Mouse (Mus musculus) large intestine, adult 2 months (tissue): ENCODE measurements around the gene Sec22b. TPM values are rescaled to one million over a fixed set of nuclear protein-coding genes. Genes with fewer than 3 reads are reported as not detected.

Experiments used
- DNase-seq: peaks from one replicate; pipeline ENCODE4 v3.0.0-alpha.2; 2012; ENCODE audit warnings: low read depth, low spot score
- WGBS: fragments of 180-500 bp; shearing (Covaris S2); methylation state at CpG from one replicate; pipeline ENCODE4 v1.1.7; 2018; 5-methylcytosine and 5-hydroxymethylcytosine counted together
- polyA plus RNA-seq: library from polyadenylated mRNA; depleted of rRNA; stranded (reverse); fragments of >200 nt; gene quantifications from 2 replicates; pipeline ENCODE4 v1.2.3, GENCODE M21; 2012; rRNA removed

Sec22b gene
- polyA plus RNA-seq, 1 experiment = 32.2 TPM

DNA sequence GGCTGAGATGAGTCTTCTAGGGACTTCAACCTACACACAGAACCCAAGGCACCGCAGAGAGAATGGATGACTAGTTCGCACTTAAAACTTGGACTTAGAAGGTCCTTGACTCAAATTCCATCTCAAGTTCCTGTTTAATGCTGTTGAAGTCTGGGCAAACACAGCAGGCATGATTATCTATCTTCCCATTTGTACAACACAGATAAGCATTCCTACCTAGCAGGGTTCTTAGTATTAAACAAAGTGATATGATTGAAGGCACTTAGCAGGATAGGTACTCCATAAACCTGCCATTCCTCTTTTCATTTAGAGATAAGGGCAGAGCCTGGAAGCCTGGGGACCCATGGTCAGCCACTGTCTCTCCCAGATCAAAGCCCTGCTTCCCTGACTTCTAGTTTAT, 67.2 kb downstream of the Sec22b start:
- WGBS = 63% methylated on average over 2 of the region's 2 CpGs
- no peak for DNase-seq

- DNase-seq = no peak
- 74% methylated on average over 1 of the region's 1 CpGs for WGBS
These were observed 68.0 kb downstream of the Sec22b start for GRCm38 (mm10) chr3:97969019-97969418.

DNA sequence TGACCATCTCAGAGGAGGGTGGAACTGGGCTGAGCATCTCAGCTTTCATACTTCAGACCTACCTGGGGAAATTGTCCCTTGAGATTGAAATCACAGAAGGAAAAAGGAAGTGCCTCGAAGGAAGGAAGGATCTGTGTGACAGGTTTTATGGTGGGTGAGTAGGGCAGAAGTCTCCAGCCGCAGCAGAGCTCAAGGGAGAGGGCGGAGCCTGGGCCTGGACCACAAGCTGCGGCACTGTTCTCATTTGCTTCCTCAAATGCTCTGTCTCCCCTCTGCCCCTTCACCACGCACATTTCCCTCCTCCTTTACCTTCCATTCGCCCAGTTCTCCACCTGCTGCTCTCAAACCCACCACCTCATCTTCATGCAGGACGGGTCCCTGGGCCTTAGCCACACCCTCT, 70.1 kb downstream of the Sec22b start:
- 19% methylated on average over 7 of the region's 7 CpGs for WGBS
- no peak for DNase-seq

- WGBS = 73% methylated on average over 5 of the region's 5 CpGs
These were observed 71.2 kb downstream of the Sec22b start for GRCm38 (mm10) chr3:97972200-97972599.

DNA sequence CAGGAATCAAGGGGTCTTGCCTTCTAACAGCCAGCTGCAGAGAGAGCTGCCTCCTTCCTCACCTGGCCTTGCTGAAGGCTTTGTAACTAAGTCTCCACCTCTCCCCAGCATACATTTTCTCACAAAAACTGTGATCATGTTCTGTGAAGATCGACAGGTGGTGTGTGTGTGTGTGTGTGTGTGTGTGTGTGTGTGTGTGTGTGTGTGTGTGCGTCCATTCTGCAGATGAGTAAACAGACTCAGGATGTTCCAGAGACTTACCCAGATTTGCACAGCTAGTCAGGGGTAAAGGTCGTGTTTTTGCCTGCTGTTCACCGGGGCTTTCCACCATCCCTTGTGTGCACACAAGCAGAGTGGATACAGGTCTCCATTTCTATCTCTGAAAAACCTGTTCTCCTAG, 71.7 kb downstream of the Sec22b start:
- no peak for DNase-seq
- WGBS = 24% methylated on average over 4 of the region's 4 CpGs

More at GRCm38 (mm10) chr3:97972200-97972599, 71.2 kb downstream of the Sec22b start:
- no peak for DNase-seq

Other genes starting within 250 kb of the Sec22b start
- 2.8 and 4.0 TPM in 2 replicates for gene Prkab2, start 243.0 kb upstream of the Sec22b start, polyA plus RNA-seq
- not detected in 2 replicates for gene Gm17651, start 226.5 kb upstream of the Sec22b start, polyA plus RNA-seq
- 17.0 and 22.9 TPM in 2 replicates for gene Pde4dip, start 12.5 kb upstream of the Sec22b start, polyA plus RNA-seq
- gene Notch2, start 112.3 kb downstream of the Sec22b start, polyA plus RNA-seq = 5.1 and 9.0 TPM in 2 replicates